Mouse (Mus musculus) ES-E14 (cell line): ENCODE data around the gene Fryl. TPM values are rescaled to one million over a fixed set of nuclear protein-coding genes. Genes with fewer than 3 reads are reported as not detected.

ENCODE experiments used
- DNase-seq: peaks from one replicate; pipeline ENCODE4 v3.0.0-alpha.2; 2013; ENCODE audit warnings: low read depth, low spot score
- H3K27ac ChIP-seq: 2 replicates; pipeline ENCODE4 v1.5.1; 2012; ENCODE audit warnings: low read depth, mild to moderate bottlenecking, low read length, moderate library complexity, mixed read lengths; ENCODE audit not compliant: poor library complexity, insufficient read depth, severe bottlenecking
- H3K36me3 ChIP-seq: 2 replicates; pipeline ENCODE4 v1.6.1; 2012; ENCODE audit warnings: mild to moderate bottlenecking, low read length, moderate library complexity, mixed read lengths; ENCODE audit not compliant: control insufficient read depth, poor library complexity, insufficient read depth, severe bottlenecking
- H3K4me1 ChIP-seq, 2 experiments: fragments of 150-350 bp in 1 of 2; sonication (generic) in 1 of 2; 2 replicates each; pipeline ENCODE4 v1.6.1; 2012; ENCODE audit warnings: low read length in 2 of 2, mild to moderate bottlenecking in 1 of 2, mixed read lengths in 1 of 2; ENCODE audit not compliant: control insufficient read depth in 2 of 2, insufficient read depth in 2 of 2, poor library complexity in 1 of 2
- H3K4me3 ChIP-seq, 2 experiments: fragments of 150-350 bp in 1 of 2; sonication (generic) in 1 of 2; 2 replicates each; pipeline ENCODE4 v1.5.1; 2012; ENCODE audit warnings: low read length in 2 of 2, low read depth in 1 of 2, mild to moderate bottlenecking in 1 of 2, mixed read lengths in 1 of 2; ENCODE audit not compliant: insufficient read depth in 1 of 2, poor library complexity in 1 of 2, severe bottlenecking in 1 of 2
- H3K9ac ChIP-seq: 2 replicates; pipeline ENCODE4 v1.6.1; 2012; ENCODE audit warnings: low read depth, mild to moderate bottlenecking, low read length, mixed read lengths; ENCODE audit not compliant: poor library complexity, insufficient read depth, severe bottlenecking
- H3K9me3 ChIP-seq: fragments of 150-350 bp; sonication (generic); 2 replicates; pipeline ENCODE4 v1.6.1; 2012; ENCODE audit warnings: low read depth, mild to moderate bottlenecking, low read length; ENCODE audit not compliant: control insufficient read depth, insufficient read depth
- CHD2 ChIP-seq: IDR thresholded peaks from 2 replicates; pipeline ENCODE4 v1.6.1; 2014; ENCODE audit warnings: mild to moderate bottlenecking, low read depth, low read length, inconsistent platforms
- HCFC1 ChIP-seq: IDR thresholded peaks from 2 replicates; pipeline ENCODE4 v1.6.1; 2012; ENCODE audit warnings: low read length, inconsistent platforms, borderline replicate concordance; ENCODE audit not compliant: insufficient read depth
- MAFK ChIP-seq: IDR thresholded peaks from 2 replicates; pipeline ENCODE4 v1.6.1; 2014; ENCODE audit warnings: mild to moderate bottlenecking, low read depth, low read length, inconsistent platforms; ENCODE audit not compliant: insufficient read depth
- ZC3H11A ChIP-seq: IDR thresholded peaks from 2 replicates; pipeline ENCODE4 v1.6.1; 2012; ENCODE audit warnings: low read depth, mild to moderate bottlenecking, inconsistent platforms, low read length, borderline replicate concordance
- ZNF384 ChIP-seq: IDR thresholded peaks from 2 replicates; pipeline ENCODE4 v1.6.1; 2012; ENCODE audit warnings: low read depth, low read length, inconsistent platforms
- in situ Hi-C, 2 experiments: fragments of 600-800 bp; cut with MboI; formaldehyde crosslinking; loops; one replicate each; pipeline ENCODE4 v1.15.1; 2025; ENCODE audit warnings: low sequenced_read_pairs in 2 of 2, inconsistent platforms in 1 of 2; ENCODE audit not compliant: unreplicated experiment in 2 of 2
- total RNA-seq: library from RNA; depleted of rRNA; stranded (reverse); fragments of 300-350 nt; gene quantifications from 2 replicates; pipeline ENCODE4 v1.2.3, GENCODE M21; 2012

Gene Fryl
- total RNA-seq, 1 experiment: 53.3 TPM

DNA sequence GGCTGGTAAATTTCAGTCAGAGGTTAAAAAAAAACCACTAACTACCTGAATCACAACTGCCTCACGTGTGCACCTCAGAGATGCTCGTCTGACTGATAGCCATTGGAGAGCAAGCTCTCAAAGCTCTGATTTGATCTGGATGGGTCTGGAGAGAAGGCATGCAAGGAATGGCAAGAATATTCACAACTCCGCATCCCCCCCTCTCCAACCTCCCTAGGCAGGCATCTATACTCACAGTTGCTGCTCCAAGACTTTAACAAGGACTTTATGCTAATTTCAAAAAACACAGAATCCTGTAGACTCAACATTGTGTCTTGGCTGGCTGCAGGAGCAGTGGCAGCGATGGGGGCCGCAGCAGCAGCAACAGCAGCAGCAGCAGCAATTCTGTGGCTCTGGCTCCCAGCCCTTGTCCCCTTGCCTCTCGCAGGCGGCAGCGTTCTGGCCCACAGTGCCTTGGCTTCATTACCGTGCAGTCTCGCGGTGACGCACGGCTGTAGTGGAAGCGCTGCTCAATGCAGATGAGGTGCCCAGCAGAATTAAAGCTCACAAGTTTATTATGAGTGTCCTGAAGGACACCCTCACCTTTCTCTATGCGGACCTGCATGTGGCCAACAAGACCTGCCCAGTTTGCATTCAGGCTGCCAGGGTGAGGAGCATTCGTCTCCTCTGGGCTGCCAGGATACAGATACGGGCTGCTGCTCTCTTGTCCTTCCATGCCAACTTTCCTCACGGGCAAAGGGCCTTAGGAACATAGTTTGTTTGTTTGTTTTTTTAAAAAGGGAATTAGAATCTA is 88.2 kb downstream of the Fryl start:
- peak overlapping the region; percentile 14 to 17; a peak in 1 of 4 replicates for H3K4me3 ChIP-seq
- in situ Hi-C loops: no loop called here
- H3K36me3 ChIP-seq: no peaks in the 10 kb centered on the region; the same call in 1 of the 2 replicates
- DNase-seq: no peak
- H3K4me1 ChIP-seq: peaks cover 6 to 16% of the 10 kb centered on the region in 2 experiments; a peak in 3 of 4 replicates
- no peaks in the 10 kb centered on the region for H3K9me3 ChIP-seq
- no peak overlapping the region for H3K27ac ChIP-seq
- no peak overlapping the region for H3K9ac ChIP-seq
- TF ChIP-seq ZNF384: no peak
- TF ChIP-seq MAFK: no peak
- TF ChIP-seq HCFC1: no peak
- no peak for TF ChIP-seq CHD2
- TF ChIP-seq ZC3H11A: no peak

DNA sequence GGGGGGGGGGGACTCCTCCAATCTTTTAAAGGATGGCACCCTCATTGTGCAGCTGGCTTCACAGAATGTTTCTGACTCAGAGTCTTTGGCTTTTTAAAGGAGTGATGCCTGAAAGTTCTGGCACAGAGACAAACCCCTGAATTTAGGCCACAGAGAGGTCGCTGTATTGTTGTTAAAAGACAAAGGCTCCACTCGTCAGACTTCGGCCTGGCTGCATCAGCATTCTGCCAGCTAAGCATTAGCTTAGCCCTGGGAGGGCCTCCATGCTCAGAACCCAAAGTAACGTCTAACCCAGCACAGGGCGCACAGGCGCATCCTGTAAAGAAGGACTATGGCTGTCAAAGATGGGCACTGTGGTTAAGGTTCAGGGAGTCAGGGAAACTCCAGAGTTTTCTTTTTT is 92.4 kb downstream of the Fryl start:
- H3K27ac ChIP-seq: no peak overlapping the region
- DNase-seq: no peak
- in situ Hi-C loops: no loop called here
- H3K9me3 ChIP-seq: no peaks in the 10 kb centered on the region
- no peaks in the 10 kb centered on the region; the same call in 1 of the 2 replicates for H3K36me3 ChIP-seq
- no peak overlapping the region for H3K4me3 ChIP-seq
- H3K9ac ChIP-seq: no peak overlapping the region
- peaks cover 3 to 5% of the 10 kb centered on the region in 2 experiments; a peak in 1 of 4 replicates for H3K4me1 ChIP-seq
- TF ChIP-seq MAFK (peak; percentile 45; the same call in 1 of the 2 replicates), ZNF384 (no peak), ZC3H11A (no peak)

DNA sequence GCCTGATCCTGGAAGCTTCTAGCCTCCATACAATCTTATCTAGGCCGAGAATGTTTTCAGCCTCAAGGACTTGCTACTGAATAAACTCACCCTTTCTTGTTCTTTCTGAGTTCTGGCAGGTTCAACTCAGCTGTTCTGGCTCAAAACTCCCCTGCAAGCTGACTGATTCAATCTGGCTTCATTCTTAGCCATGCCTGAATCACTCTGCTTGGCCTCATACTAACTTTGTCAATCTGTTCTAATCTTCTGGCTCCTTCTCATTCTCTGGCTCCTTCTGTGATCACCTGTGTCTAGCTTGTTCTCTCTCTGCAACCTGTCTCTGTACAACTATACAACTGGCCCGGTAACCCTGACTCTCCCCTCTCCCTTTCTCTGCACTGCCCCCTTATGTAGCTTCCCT is 93.9 kb downstream of the Fryl start:
- in situ Hi-C loops: no loop called here
- Histone ChIP-seq H3K36me3 (no peaks in the 10 kb centered on the region), H3K27ac (no peak overlapping the region), H3K4me1 (peaks cover 2 to 3% of the 10 kb centered on the region in 2 experiments; a peak in 1 of 4 replicates), H3K4me3 (no peak overlapping the region), H3K9me3 (no peaks in the 10 kb centered on the region), H3K9ac (no peak overlapping the region)
- DNase-seq: no peak
- TF ChIP-seq ZNF384 (no peak), HCFC1 (no peak), ZC3H11A (no peak), MAFK (no peak)

DNA sequence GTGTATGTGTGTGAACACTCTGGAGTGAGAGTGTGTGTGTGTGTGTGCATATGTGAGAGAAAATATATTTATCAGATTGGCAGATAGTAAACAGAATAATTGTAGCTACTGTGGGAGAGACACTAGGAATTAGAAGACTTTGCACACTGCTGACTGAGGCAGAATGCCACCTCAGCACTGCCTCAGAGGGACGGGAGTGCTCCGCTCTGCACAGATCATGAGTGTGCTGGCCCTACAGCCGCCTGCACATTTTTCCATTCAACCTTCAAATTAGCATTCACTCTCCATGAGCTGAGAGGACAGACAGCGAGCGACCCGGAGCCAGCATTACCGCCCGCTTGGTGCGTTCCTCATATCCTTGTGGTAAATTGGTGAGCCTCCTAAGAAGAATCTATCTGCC is 96.0 kb downstream of the Fryl start:
- H3K4me1 ChIP-seq: peaks cover 4 to 13% of the 10 kb centered on the region in 2 experiments; a peak in 3 of 4 replicates
- H3K9me3 ChIP-seq: no peaks in the 10 kb centered on the region
- H3K4me3 ChIP-seq: no peak overlapping the region; a peak in 1 of 4 replicates
- H3K9ac ChIP-seq: no peak overlapping the region
- in situ Hi-C loops: no loop called here
- H3K27ac ChIP-seq: no peak overlapping the region
- H3K36me3 ChIP-seq: no peaks in the 10 kb centered on the region
- TF ChIP-seq ZNF384 (no peak), MAFK (no peak), CHD2 (no peak), ZC3H11A (no peak), HCFC1 (no peak)
- no peak for DNase-seq

DNA sequence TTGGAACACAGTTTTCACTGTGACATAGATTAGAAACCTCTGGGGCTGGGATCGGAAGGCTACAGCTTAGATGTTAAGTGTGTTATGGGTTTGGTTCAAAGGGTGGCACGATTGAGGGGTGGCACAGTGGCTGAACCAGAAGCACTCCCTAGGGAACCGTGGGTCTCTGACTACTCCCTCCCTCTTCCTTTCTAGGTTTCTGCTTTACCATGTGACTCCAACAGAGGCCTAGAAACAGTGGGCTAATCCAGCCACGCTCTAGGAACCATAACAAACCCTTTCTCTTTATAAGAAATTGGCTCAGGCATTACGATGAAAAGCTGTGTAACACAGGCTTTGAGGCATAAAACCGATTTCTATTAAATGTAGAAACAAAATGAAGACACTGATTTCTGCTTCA is 98.9 kb downstream of the Fryl start:
- DNase-seq: no peak
- Histone ChIP-seq H3K9me3 (no peaks in the 10 kb centered on the region), H3K4me1 (peaks cover 9 to 15% of the 10 kb centered on the region in 2 experiments), H3K4me3 (no peak overlapping the region), H3K36me3 (no peaks in the 10 kb centered on the region), H3K9ac (no peak overlapping the region), H3K27ac (no peak overlapping the region)
- in situ Hi-C loops: no loop called here
- TF ChIP-seq CHD2: no peak
- TF ChIP-seq ZC3H11A: no peak
- no peak for TF ChIP-seq MAFK
- no peak for TF ChIP-seq HCFC1
- TF ChIP-seq ZNF384: no peak
